Mouse (Mus musculus) neural tube, embryonic 11.5 days (tissue): Measurements from ENCODE around the gene Dis3l. TPM values are rescaled to one million over a fixed set of nuclear protein-coding genes. Genes with fewer than 3 reads are reported as not detected.
"Not testable (repeated sequence)": the region's sequence is repeated elsewhere in the genome, so short reads cannot be mapped to it uniquely, and the experiment has no call there.

ENCODE experiments used
- ATAC-seq: fragments of 200-750 bp; cut with Nextera tagmentation; 2 replicates; pipeline ENCODE4 v1.8.0; 2017; ENCODE audit warnings: moderate number of reproducible peaks, mild to moderate bottlenecking, moderate TSS enrichment, moderate library complexity; ENCODE audit not compliant: insufficient read depth, low FRiP score, low TSS enrichment
- DNase-seq: peaks from one replicate; pipeline ENCODE4 v3.0.0-alpha.2; 2015; ENCODE audit warnings: low spot score
- H3K27ac ChIP-seq: fragments of 300-500 bp; sonication (generic); 2 replicates; pipeline ENCODE4 v1.5.1; 2014; ENCODE audit warnings: low read depth, mild to moderate bottlenecking, low read length
- H3K27me3 ChIP-seq: fragments of 300-500 bp; sonication (generic); 2 replicates; pipeline ENCODE4 v1.6.1; 2014; ENCODE audit warnings: mild to moderate bottlenecking, low read length, mixed read lengths; ENCODE audit not compliant: control insufficient read depth, insufficient read depth
- H3K36me3 ChIP-seq: fragments of 300-500 bp; sonication (generic); 2 replicates; pipeline ENCODE4 v1.6.1; 2014; ENCODE audit warnings: mild to moderate bottlenecking, low read length, moderate library complexity, mixed read lengths; ENCODE audit not compliant: control insufficient read depth, insufficient read depth
- H3K4me1 ChIP-seq: fragments of 300-500 bp; sonication (generic); 2 replicates; pipeline ENCODE4 v1.6.1; 2014; ENCODE audit warnings: low read length, mixed read lengths; ENCODE audit not compliant: control insufficient read depth, insufficient read depth
- H3K4me2 ChIP-seq: fragments of 300-500 bp; sonication (generic); 2 replicates; pipeline ENCODE4 v1.6.1; 2014; ENCODE audit warnings: low read depth, mild to moderate bottlenecking, moderate library complexity
- H3K4me3 ChIP-seq: fragments of 300-500 bp; sonication (generic); 2 replicates; pipeline ENCODE4 v1.5.1; 2014; ENCODE audit warnings: low read depth, low read length
- H3K9ac ChIP-seq: fragments of 300-500 bp; sonication (generic); 2 replicates; pipeline ENCODE4 v1.6.1; 2014; ENCODE audit warnings: mild to moderate bottlenecking, low read length
- H3K9me3 ChIP-seq: fragments of 300-500 bp; sonication (generic); 2 replicates; pipeline ENCODE4 v1.6.1; 2016; ENCODE audit warnings: low read length; ENCODE audit not compliant: control insufficient read depth
- WGBS: fragments of 180-500 bp; shearing (Covaris S2); extraction: QIAGEN DNeasy Blood & Tissue Kit; methylation state at CpG from one replicate; pipeline ENCODE4 v1.1.7; 2014; 5-methylcytosine and 5-hydroxymethylcytosine counted together
- polyA plus RNA-seq: library from polyadenylated mRNA; unstranded; fragments of >200 nt; fragmentation: Nextera tagmentation; extraction: Ambion mirVana; gene quantifications from 2 replicates; pipeline ENCODE4 v1.2.1, GENCODE M21; 2014

Gene Dis3l
- polyA plus RNA-seq, 1 experiment from 2014 or later: 25.4 TPM

DNA sequence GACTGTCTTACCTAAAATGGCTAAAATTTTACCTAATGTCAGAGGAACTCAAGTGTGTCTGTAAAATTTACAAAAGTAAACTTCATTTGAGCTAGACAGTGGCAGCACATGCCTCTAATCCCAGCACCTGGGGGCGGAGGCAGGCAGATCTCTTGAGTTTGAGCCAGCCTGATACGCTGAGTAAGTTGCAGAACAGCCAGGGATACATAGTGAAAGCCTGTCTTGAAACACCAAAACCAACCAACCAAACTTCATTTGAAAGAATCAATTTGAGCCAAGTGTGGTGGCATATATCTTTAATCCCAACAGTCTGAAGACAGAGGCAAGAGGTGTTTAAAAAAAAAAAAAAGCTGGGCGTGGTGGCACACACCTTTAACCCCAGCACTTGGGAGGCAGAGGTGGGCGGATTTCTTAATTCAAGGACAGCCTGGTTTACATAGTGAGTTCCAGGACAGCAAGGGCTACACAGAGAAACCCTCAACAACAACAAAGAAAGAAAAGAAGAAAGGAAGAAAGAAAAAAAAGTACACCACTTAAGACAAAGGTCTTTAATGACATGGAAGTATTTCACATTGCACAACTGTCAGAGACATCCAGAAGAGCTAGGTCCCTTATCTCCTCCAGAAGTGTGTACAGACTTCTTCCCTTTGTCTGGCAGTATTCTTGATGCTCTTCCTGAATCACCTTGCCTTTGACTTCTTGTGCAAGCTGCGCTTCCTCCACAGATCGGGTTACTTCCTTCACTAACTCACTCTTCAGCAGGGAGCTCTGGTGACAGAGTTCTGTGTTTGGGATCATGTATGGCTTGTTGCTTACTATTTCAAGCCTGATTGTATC, 34.4 kb downstream of the Dis3l start:
- 0 out of 2 replicates have a peak, but pooled peaks cover 7% of the 10 kb centered on the region for H3K36me3 ChIP-seq
- 87% methylated on average over 6 of the region's 6 CpGs for WGBS
- no peak overlapping the region for H3K9ac ChIP-seq
- DNase-seq (no peak), ATAC-seq (no peak)
- H3K4me2 ChIP-seq: no peak overlapping the region
- no peaks in the 10 kb centered on the region for H3K9me3 ChIP-seq
- no peaks in the 10 kb centered on the region for H3K27me3 ChIP-seq
- H3K27ac ChIP-seq: no peak overlapping the region
- no peaks in the 10 kb centered on the region for H3K4me1 ChIP-seq
- H3K4me3 ChIP-seq: no peak overlapping the region

DNA sequence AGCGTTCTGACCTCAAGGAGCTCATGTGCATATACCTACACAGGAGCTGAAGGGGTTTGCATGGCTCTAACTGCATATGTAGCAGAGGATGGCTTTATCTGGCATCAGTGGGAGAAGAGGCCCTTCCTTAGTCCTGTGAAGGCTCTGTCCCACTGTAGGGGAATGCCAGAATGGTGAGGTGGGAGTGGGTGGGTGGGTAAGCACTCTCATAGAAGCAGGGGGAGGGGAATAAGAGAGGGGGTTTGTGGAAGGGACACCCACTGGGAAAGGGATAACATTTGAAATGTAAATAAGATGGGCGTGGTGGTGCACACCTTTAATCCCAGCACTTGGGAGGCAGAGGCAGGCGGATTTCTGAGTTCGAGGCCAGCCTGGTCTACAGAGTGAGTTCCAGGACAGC, 38.0 kb downstream of the Dis3l start:
- H3K9ac ChIP-seq, H3K36me3 ChIP-seq, H3K4me3 ChIP-seq, H3K4me2 ChIP-seq, H3K9me3 ChIP-seq, H3K27ac ChIP-seq, H3K4me1 ChIP-seq, H3K27me3 ChIP-seq, ATAC-seq, DNase-seq: not testable (repeated sequence)
- WGBS: 89% methylated on average over 4 of the region's 4 CpGs

GRCm38 (mm10) chr9:64282404-64282987, 58.6 kb downstream of the Dis3l start:
- no peak for DNase-seq
- H3K27ac ChIP-seq: no peak overlapping the region
- WGBS: 71% methylated on average over 5 of the region's 5 CpGs

GRCm38 (mm10) chr9:64281781-64282178, 59.3 kb downstream of the Dis3l start:
- Histone ChIP-seq H3K36me3 (0 out of 2 replicates have a peak, but pooled peaks cover 2% of the 10 kb centered on the region), H3K9ac (peak overlapping the region; percentile 97), H3K27me3 (no peaks in the 10 kb centered on the region), H3K9me3 (no peaks in the 10 kb centered on the region), H3K4me3 (peak overlapping the region; percentile 80), H3K27ac (peak overlapping the region; percentile 68; the same call in 1 of the 2 replicates), H3K4me1 (peaks cover 7% of the 10 kb centered on the region), H3K4me2 (peak overlapping the region; percentile 55)
- DNase-seq (no peak), ATAC-seq (peak; percentile 75)
- WGBS: 0% methylated on average over 24 of the region's 24 CpGs

More at GRCm38 (mm10) chr9:64282404-64282987, 58.6 kb downstream of the Dis3l start:
- Histone ChIP-seq H3K9ac (peak overlapping the region; percentile 97), H3K4me2 (peak overlapping the region; percentile 55), H3K36me3 (0 out of 2 replicates have a peak, but pooled peaks cover 2% of the 10 kb centered on the region), H3K4me1 (peaks cover 7% of the 10 kb centered on the region), H3K27me3 (no peaks in the 10 kb centered on the region), H3K9me3 (no peaks in the 10 kb centered on the region), H3K4me3 (peak overlapping the region; percentile 80)
- ATAC-seq: no peak

DNA sequence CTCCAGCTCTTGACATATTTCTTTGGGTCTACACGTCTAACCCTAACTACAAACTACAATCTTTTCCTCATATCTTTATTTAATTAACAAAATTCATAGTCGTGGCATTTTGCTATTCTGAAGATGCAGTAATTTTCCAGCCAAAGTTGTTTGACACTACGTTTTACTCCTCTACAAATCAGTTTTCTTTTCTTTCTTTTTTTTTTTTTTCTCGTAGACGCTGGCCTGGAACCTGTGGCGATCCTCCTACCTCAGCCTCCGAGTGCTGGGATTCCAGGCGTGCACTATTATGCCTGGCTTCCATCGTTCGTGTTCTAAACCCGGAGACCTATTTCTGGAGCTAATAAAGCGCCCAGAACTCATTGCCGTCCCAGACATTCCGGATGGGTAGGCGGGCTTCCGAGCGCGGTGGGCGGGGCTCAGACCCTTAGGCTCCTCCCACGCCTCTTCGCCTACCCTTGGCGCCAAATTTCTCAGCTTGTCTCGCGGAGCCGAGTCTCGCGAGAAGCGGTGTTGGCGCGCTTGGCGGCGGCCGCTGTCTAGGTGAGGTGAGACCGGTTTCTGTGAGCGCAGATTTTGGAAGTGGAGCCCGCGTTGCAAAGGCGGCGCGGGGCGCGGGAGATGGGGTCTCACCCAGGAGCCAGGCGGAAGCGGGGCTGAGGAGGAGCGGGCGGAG, 59.8 kb downstream of the Dis3l start, which contains the start of gene Tipin:
Gene Tipin (plus strand): TSS at position 477 of the 676 bp plus-strand sequence.
- ATAC-seq: peak; percentile 83
- Histone ChIP-seq H3K4me1 (peaks cover 7% of the 10 kb centered on the region), H3K4me3 (peak within 1 kb of the TSS; percentile 80), H3K4me2 (peak within 1 kb of the TSS; percentile 55), H3K36me3 (0 out of 2 replicates have a peak, but pooled peaks cover 2% of the 10 kb centered on the region), H3K27ac (peak within 1 kb of the TSS; percentile 68; the same call in 1 of the 2 replicates), H3K9me3 (no peaks in the 10 kb centered on the region), H3K27me3 (no peaks in the 10 kb centered on the region), H3K9ac (peak within 1 kb of the TSS; percentile 97)
- 4% methylated on average over 44 of the region's 46 CpGs for WGBS
- peak; percentile 96 for DNase-seq

DNA sequence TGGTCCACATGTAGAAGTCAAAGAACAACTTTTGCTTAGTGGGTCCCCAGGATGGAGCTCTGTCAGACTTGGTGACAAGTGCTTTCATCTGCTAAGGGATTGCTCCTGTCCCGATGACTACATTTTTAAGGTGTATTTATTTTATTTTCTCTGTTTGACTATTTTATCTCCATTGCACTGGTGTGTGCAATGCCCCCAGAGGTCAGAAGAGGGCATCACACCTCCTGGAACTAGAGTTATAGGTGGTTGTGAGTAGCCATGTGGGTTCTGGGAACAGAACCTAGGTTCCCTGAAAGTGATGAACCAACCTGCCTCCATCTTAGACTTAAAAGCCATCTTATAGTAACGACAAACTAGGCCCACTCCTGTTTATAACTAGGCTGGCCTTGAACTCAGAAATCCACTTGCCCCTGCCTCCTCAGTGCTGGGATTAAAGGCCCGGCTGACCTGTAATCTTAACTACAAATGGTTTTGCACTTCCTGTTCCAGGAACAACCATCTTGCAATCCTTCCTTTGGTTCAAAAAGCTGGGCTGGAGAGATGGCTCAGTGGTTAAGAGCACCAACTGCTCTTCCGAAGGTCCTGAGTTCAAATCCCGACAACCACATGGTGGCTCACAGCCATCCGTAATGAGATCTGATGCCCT, 62.3 kb downstream of the Dis3l start:
- WGBS: 95% methylated on average over 6 of the region's 6 CpGs
- Histone ChIP-seq H3K36me3 (no peaks in the 10 kb centered on the region), H3K4me3 (no peak overlapping the region), H3K4me1 (peaks cover 7% of the 10 kb centered on the region), H3K4me2 (no peak overlapping the region), H3K27me3 (no peaks in the 10 kb centered on the region), H3K9me3 (no peaks in the 10 kb centered on the region), H3K27ac (no peak overlapping the region), H3K9ac (no peak overlapping the region)
- ATAC-seq (no peak), DNase-seq (no peak)

DNA sequence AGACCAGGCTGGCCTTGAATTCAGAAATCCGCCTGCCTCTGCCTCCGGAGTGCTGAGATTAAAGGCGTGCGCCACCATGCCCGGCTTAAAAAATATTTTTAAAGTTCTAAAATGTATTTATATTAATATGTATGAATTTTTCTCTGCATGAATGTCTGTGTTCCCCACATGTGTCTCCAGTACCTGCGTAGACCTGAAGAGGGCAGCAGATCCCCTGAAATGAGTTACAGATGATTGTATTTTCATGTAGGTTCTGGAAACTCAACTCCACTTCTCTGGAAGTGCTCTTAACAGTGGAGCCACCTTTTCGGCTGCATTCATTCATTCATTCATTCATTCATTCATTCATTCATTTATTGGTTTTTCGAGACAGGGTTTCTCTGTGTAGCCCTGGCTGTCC, 63.4 kb downstream of the Dis3l start:
- Histone ChIP-seq H3K9ac (no peak overlapping the region), H3K4me3 (no peak overlapping the region), H3K27me3 (no peaks in the 10 kb centered on the region), H3K27ac (no peak overlapping the region), H3K36me3 (no peaks in the 10 kb centered on the region), H3K9me3 (no peaks in the 10 kb centered on the region), H3K4me1 (peaks cover 6% of the 10 kb centered on the region), H3K4me2 (no peak overlapping the region)
- 73% methylated on average over 8 of the region's 8 CpGs for WGBS
- DNase-seq (peak; percentile 70), ATAC-seq (no peak)

GRCm38 (mm10) chr9:64274919-64275318, 66.2 kb downstream of the Dis3l start:
- Histone ChIP-seq H3K4me3 (no peak overlapping the region), H3K4me2 (no peak overlapping the region), H3K27ac (no peak overlapping the region), H3K27me3 (no peaks in the 10 kb centered on the region), H3K4me1 (no peaks in the 10 kb centered on the region), H3K36me3 (no peaks in the 10 kb centered on the region), H3K9ac (no peak overlapping the region), H3K9me3 (no peaks in the 10 kb centered on the region)
- ATAC-seq (no peak), DNase-seq (no peak)
- WGBS: 74% methylated on average over 1 of the region's 1 CpGs
